Mouse (Mus musculus) limb, embryonic 10.5 days (tissue): ENCODE data around the gene Igfbp7. TPM values are rescaled to one million over a fixed set of nuclear protein-coding genes. Genes with fewer than 3 reads are reported as not detected.

ENCODE experiments used
- DNase-seq: peaks from one replicate; pipeline ENCODE4 v3.0.0-alpha.2; 2017; ENCODE audit warnings: low spot score
- H3K27ac ChIP-seq: fragments of 300-500 bp; sonication (generic); 2 replicates; pipeline ENCODE4 v1.5.1; 2016; ENCODE audit warnings: mild to moderate bottlenecking
- H3K27me3 ChIP-seq: fragments of 300-500 bp; sonication (generic); 2 replicates; pipeline ENCODE4 v1.6.1; 2016; ENCODE audit warnings: low read depth, mild to moderate bottlenecking; ENCODE audit not compliant: poor library complexity, severe bottlenecking
- H3K36me3 ChIP-seq: fragments of 300-500 bp; sonication (generic); 2 replicates; pipeline ENCODE4 v1.6.1; 2016; ENCODE audit warnings: mild to moderate bottlenecking, moderate library complexity
- H3K4me1 ChIP-seq: fragments of 300-500 bp; sonication (generic); 2 replicates; pipeline ENCODE4 v1.6.1; 2016
- H3K4me3 ChIP-seq: fragments of 300-500 bp; sonication (generic); 2 replicates; pipeline ENCODE4 v1.5.1; 2016; ENCODE audit warnings: mild to moderate bottlenecking, moderate library complexity
- H3K9me3 ChIP-seq: fragments of 300-500 bp; sonication (generic); replicated peaks from 2 replicates; pipeline ENCODE4 v1.6.1; 2016; ENCODE audit warnings: mild to moderate bottlenecking
- WGBS: fragments of 180-500 bp; shearing (Covaris S2); methylation state at CpG from one replicate; pipeline ENCODE4 v1.1.7; 2016; 5-methylcytosine and 5-hydroxymethylcytosine counted together
- polyA plus RNA-seq: library from polyadenylated mRNA; unstranded; fragments of >200 nt; fragmentation: Nextera tagmentation; extraction: Ambion mirVana; gene quantifications from 2 replicates; pipeline ENCODE4 v1.2.1, GENCODE M21; 2016

The Igfbp7 gene
- polyA plus RNA-seq, 1 experiment from 2014 or later, result 1.3 TPM

- Histone ChIP-seq H3K4me1 (no peaks in the 10 kb centered on the region), H3K9me3 (no peaks in the 10 kb centered on the region), H3K4me3 (no peak overlapping the region), H3K27me3 (no peaks in the 10 kb centered on the region), H3K27ac (no peak overlapping the region), H3K36me3 (peaks cover 77% of the 10 kb centered on the region)
- DNase-seq, result no peak
- WGBS, result 96% methylated on average over 6 of the region's 6 CpGs
These were observed 106.4 kb downstream of the Igfbp7 start for GRCm38 (mm10) chr5:77301296-77301903.

- Histone ChIP-seq H3K4me3 (no peak overlapping the region), H3K27ac (no peak overlapping the region), H3K9me3 (no peaks in the 10 kb centered on the region), H3K36me3 (peaks cover 76% of the 10 kb centered on the region), H3K27me3 (no peaks in the 10 kb centered on the region), H3K4me1 (no peaks in the 10 kb centered on the region)
- WGBS, result 94% methylated on average over 2 of the region's 2 CpGs
- no peak for DNase-seq
These were observed 108.4 kb downstream of the Igfbp7 start for GRCm38 (mm10) chr5:77299486-77299885.

Other genes starting within 250 kb of the Igfbp7 start
- gene Spink2, start 196.6 kb downstream of the Igfbp7 start, polyA plus RNA-seq, result 0.89 and 1.4 TPM in 2 replicates
- gene Rest, start 142.6 kb downstream of the Igfbp7 start, polyA plus RNA-seq, result 35.7 and 46.6 TPM in 2 replicates
- gene Noa1, start 98.0 kb downstream of the Igfbp7 start, polyA plus RNA-seq, result 36.5 and 43.5 TPM in 2 replicates
- gene Polr2b, start 97.9 kb downstream of the Igfbp7 start, polyA plus RNA-seq, result 86.2 and 95.9 TPM in 2 replicates